Mouse (Mus musculus) olfactory bulb, adult 2 months (tissue): ENCODE measurements around the gene Bcl2l10. TPM values are rescaled to one million over a fixed set of nuclear protein-coding genes. Genes with fewer than 3 reads are reported as not detected.
A peak's percentile ranks its signal among the peaks of the same experiment; 100 is the strongest.

Source experiments
- H3K27ac ChIP-seq: fragments of 200-500 bp; 2 replicates; pipeline ENCODE4 v1.5.1; 2012; ENCODE audit warnings: low read depth, low read length; ENCODE audit not compliant: insufficient read depth
- H3K4me1 ChIP-seq: fragments of 200-500 bp; 2 replicates; pipeline ENCODE4 v1.6.1; 2012; ENCODE audit warnings: low read length; ENCODE audit not compliant: control insufficient read depth, insufficient read depth
- H3K4me3 ChIP-seq: fragments of 200-500 bp; 2 replicates; pipeline ENCODE4 v1.5.1; 2012; ENCODE audit warnings: mild to moderate bottlenecking, low read depth, low read length, moderate library complexity; ENCODE audit not compliant: insufficient read depth
- CTCF ChIP-seq: fragments of 200-500 bp; IDR thresholded peaks from 2 replicates; pipeline ENCODE4 v1.5.1; 2012; ENCODE audit warnings: low read depth, mild to moderate bottlenecking, low read length, moderate library complexity; ENCODE audit not compliant: insufficient read depth
- POLR2A ChIP-seq: fragments of 200-500 bp; IDR thresholded peaks from 2 replicates; pipeline ENCODE4 v1.6.1; 2012; ENCODE audit warnings: mild to moderate bottlenecking, low read depth, low read length, moderate library complexity; ENCODE audit not compliant: insufficient read depth
- WGBS: fragments of 180-500 bp; shearing (Covaris S2); methylation state at CpG from one replicate; pipeline ENCODE4 v1.1.7; 2018; 5-methylcytosine and 5-hydroxymethylcytosine counted together
- polyA plus RNA-seq: library from polyadenylated mRNA; stranded (reverse); fragments of >200 nt; gene quantifications from 2 replicates; pipeline ENCODE4 v1.2.4, GENCODE M21; 2012; ENCODE audit warnings: low replicate concordance; ENCODE audit not compliant: missing spikeins, insufficient read depth, insufficient read length

Gene Bcl2l10
- not detected in 2 replicates for polyA plus RNA-seq

- WGBS, result 73% methylated on average over 5 of the region's 5 CpGs
- no peak within 1 kb of the TSS for H3K27ac ChIP-seq
- no peak within 1 kb of the TSS for H3K4me3 ChIP-seq
- 0 out of 2 replicates have a peak, but pooled peaks cover 3% of the 10 kb centered on the region for H3K4me1 ChIP-seq
- TF ChIP-seq POLR2A (no peak), CTCF (no peak)
These were observed at the start of gene Bcl2l10 for GRCm38 (mm10) chr9:75347458-75347857. Gene Bcl2l10 (plus strand): TSS chr9:75347758.

DNA sequence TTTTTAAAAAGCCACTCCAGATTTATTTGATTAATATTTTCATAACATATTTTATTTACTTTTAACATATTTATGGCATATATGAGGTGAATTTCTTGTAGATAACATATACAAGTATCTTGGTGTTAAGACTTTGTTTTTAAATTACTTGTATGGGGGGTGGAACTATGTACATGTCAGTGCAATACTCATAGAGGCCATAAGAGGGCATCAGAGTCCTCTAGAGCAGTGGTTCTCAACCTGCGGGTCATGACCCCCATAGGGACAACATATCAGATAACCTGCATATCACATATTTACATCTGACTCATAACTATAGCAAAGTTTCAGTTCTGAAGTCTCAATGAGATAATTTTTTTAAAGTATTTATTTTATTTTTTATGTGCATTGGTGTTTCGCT lies 48.2 kb upstream of the Bcl2l10 start:
- no peak for TF ChIP-seq CTCF
- no peak for TF ChIP-seq POLR2A
- Histone ChIP-seq H3K27ac (no peak overlapping the region), H3K4me3 (no peak overlapping the region), H3K4me1 (peaks cover 6% of the 10 kb centered on the region; the same call in 1 of the 2 replicates)
- 83% methylated on average over 2 of the region's 2 CpGs for WGBS

- H3K4me3 ChIP-seq, result no peak overlapping the region
- no peak for TF ChIP-seq POLR2A
- TF ChIP-seq CTCF, result no peak
- peaks cover 6% of the 10 kb centered on the region; the same call in 1 of the 2 replicates for H3K4me1 ChIP-seq
- WGBS, result 88% methylated on average over 2 of the region's 2 CpGs
- no peak overlapping the region for H3K27ac ChIP-seq
These were observed 44.5 kb upstream of the Bcl2l10 start for GRCm38 (mm10) chr9:75303033-75303432.

GRCm38 (mm10) chr9:75303701-75304261 lies 43.8 kb upstream of the Bcl2l10 start:
- H3K4me3 ChIP-seq, result no peak overlapping the region
- WGBS, result 44% methylated on average over 16 of the region's 16 CpGs
- no peak overlapping the region for H3K27ac ChIP-seq
- no peak for TF ChIP-seq CTCF
- TF ChIP-seq POLR2A, result no peak
- H3K4me1 ChIP-seq, result peaks cover 6% of the 10 kb centered on the region; the same call in 1 of the 2 replicates

GRCm38 (mm10) chr9:75304286-75304685 lies 43.3 kb upstream of the Bcl2l10 start:
- WGBS, result 42% methylated on average over 7 of the region's 7 CpGs
- no peak overlapping the region for H3K27ac ChIP-seq
- H3K4me1 ChIP-seq, result peaks cover 6% of the 10 kb centered on the region; the same call in 1 of the 2 replicates
- H3K4me3 ChIP-seq, result no peak overlapping the region
- no peak for TF ChIP-seq POLR2A
- no peak for TF ChIP-seq CTCF

- Histone ChIP-seq H3K4me1 (peaks cover 3% of the 10 kb centered on the region), H3K27ac (no peak within 1 kb of the TSS), H3K4me3 (no peak within 1 kb of the TSS)
- TF ChIP-seq POLR2A (no peak), CTCF (no peak)
- WGBS, result 86% methylated on average over 11 of the region's 11 CpGs
These were observed 41.2 kb upstream of the Bcl2l10 start, which contains the start of gene Gnb5 for GRCm38 (mm10) chr9:75306126-75306898. Gene Gnb5 (plus strand): TSS chr9:75306288.

GRCm38 (mm10) chr9:75307015-75307414 lies 40.5 kb upstream of the Bcl2l10 start:
- WGBS, result 49% methylated on average over 5 of the region's 5 CpGs
- Histone ChIP-seq H3K27ac (no peak overlapping the region), H3K4me3 (no peak overlapping the region), H3K4me1 (peaks cover 3% of the 10 kb centered on the region)
- TF ChIP-seq POLR2A, result no peak
- no peak for TF ChIP-seq CTCF

DNA sequence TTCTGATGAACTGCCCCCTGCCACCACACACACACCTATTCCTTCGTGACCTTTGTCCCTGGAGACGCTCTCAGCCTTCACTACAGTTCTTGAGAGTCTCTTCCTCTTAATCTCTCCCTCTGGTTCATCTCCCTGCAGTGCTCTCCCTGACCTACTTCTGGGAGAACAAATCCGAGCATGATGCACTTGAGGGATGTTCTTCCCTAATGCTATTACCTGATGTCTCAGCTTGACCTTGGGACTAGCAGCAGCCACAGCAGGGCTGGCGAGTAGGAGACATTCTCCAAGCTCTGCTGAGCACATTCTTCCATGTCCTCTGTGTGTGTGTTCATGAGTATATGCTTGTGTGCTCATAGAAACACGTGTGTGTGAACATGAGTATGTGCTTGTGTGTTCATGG lies 38.9 kb upstream of the Bcl2l10 start:
- H3K4me1 ChIP-seq, result peaks cover 3% of the 10 kb centered on the region
- no peak for TF ChIP-seq POLR2A
- no peak for TF ChIP-seq CTCF
- no peak overlapping the region for H3K4me3 ChIP-seq
- WGBS, result 72% methylated on average over 5 of the region's 5 CpGs
- no peak overlapping the region for H3K27ac ChIP-seq

- no peak for TF ChIP-seq POLR2A
- peak; percentile 42; the same call in 1 of the 2 replicates for TF ChIP-seq CTCF
- 26% methylated on average over 4 of the region's 4 CpGs for WGBS
- H3K4me1 ChIP-seq, result peaks cover 10% of the 10 kb centered on the region
- no peak overlapping the region for H3K27ac ChIP-seq
- H3K4me3 ChIP-seq, result no peak overlapping the region
These were observed 35.5 kb upstream of the Bcl2l10 start for GRCm38 (mm10) chr9:75312008-75312407.
